ENCODE assay signal across 8 mouse cellular contexts in genomic region chr6:85293255-85294003, GRCm38 (mm10). TPM values are rescaled to one million over a fixed set of nuclear protein-coding genes. Genes with fewer than 3 reads are reported as not detected.
DNase-seq lines count a peak whose midpoint lies in the region; ATAC-seq lines count a peak whose summit lies in the region.

No protein-coding gene starts in this region.

- H3K9ac ChIP-seq in hindbrain, embryonic 12.5 days = no peak overlapping the region

- H3K4me2 ChIP-seq in hindbrain, embryonic 12.5 days (replicated peaks) = no peak overlapping the region

- H3K4me3 ChIP-seq in hindbrain, embryonic 12.5 days = no peak overlapping the region

- no peaks in the 10 kb centered on the region for H3K27me3 ChIP-seq in hindbrain, embryonic 12.5 days

- peaks cover 20% of the 10 kb centered on the region for H3K4me1 ChIP-seq in hindbrain, embryonic 12.5 days

- peak; percentile 63 for ATAC-seq in hindbrain, embryonic 12.5 days (ENCODE audit: low FRiP score)

- peak; percentile 35 for DNase-seq in layer of hippocampus, adult 11-12 months (ENCODE audit: low spot score)
- DNase-seq in layer of hippocampus, adult 8-10 months (ENCODE audit: low spot score in 2 of 2) = no peak
- DNase-seq in brain, adult 2 months (ENCODE audit: low read depth, low spot score) = peak; percentile 41
- peak; percentile 56 for DNase-seq in lung, postnatal 36 days
- DNase-seq in spleen, postnatal 4 days (ENCODE audit: low spot score in 2 of 2) = peak; percentile 64 to 75
- no peak for DNase-seq in frontal cortex, postnatal 14 days (ENCODE audit: low spot score in 2 of 2)
- no peak for DNase-seq in layer of hippocampus, postnatal 14 days (ENCODE audit: low spot score in 2 of 2)

- no peaks in the 10 kb centered on the region for H3K36me3 ChIP-seq in hindbrain, embryonic 12.5 days

- 50% methylated on average over 10 of the region's 10 CpGs for WGBS in hindbrain, embryonic 12.5 days

- peaks cover 4% of the 10 kb centered on the region; the same call in 1 of the 2 replicates for H3K9me3 ChIP-seq in hindbrain, embryonic 12.5 days (replicated peaks)

- peak overlapping the region; percentile 67 for H3K27ac ChIP-seq in hindbrain, embryonic 12.5 days

RNA-seq across cellular contexts. Expression of gene Sfxn5, which starts 39.8 kb away (rescaled TPM):
- total RNA-seq in layer of hippocampus, adult 8-10 months (2022) = 100 to 1,000 TPM; 176 to 205 (median 188) TPM
- 6.8 and 10.0 TPM in 2 replicates for polyA plus RNA-seq in hindbrain, embryonic 12.5 days (2016; fragmentation: Nextera tagmentation; extraction: Ambion mirVana)
- total RNA-seq in layer of hippocampus, postnatal 14 days (2021) = 100 to 1,000 TPM; 154 to 171 TPM

Comparison
In these comparisons a context has a peak if more than half of its experiments do, and no peak if none do; other contexts are left out.
1. DNase-seq: peak in layer of hippocampus, adult 11-12 months (single experiment), brain, adult 2 months (single experiment), lung, postnatal 36 days (single experiment) and spleen, postnatal 4 days (2 of 2); none in layer of hippocampus, adult 8-10 months (0 of 2), frontal cortex, postnatal 14 days (0 of 2) and layer of hippocampus, postnatal 14 days (0 of 2).